Mouse (Mus musculus): Measurements from ENCODE around the gene A630089N07Rik. TPM values are rescaled to one million over a fixed set of nuclear protein-coding genes. Genes with fewer than 3 reads are reported as not detected.

A630089N07Rik gene
- polyA plus RNA-seq, 1 experiment from 2014 or later = 2.3 TPM

DNA sequence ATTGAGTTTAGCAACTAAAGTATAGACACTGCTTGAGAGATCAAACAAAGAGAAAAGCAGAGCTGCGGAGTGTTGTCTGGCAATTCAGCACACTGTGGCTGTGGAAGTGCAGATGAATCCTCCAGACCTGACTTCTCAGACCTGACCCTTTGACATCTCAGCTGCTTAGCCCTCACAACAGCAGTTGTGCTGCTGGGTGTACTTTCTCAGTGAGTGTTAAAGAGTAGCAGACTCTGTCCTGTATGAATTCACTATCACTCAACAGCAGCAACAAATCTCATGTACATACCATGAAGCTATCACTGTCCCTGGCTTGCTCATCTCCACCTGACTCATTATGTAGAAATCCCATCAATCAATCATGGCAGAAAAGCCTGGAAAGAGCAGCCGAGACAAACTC is 126.2 kb downstream of the A630089N07Rik start:
- H3K4me3 ChIP-seq (ENCODE audit: low read depth, low read length) = no peak overlapping the region
- H3K4me1 ChIP-seq (replicated peaks; ENCODE audit: control insufficient read depth, insufficient read depth, low read length) = peaks cover 10% of the 10 kb centered on the region; the same call in 1 of the 2 replicates
- H3K36me3 ChIP-seq (ENCODE audit: control insufficient read depth, insufficient read depth) = peaks cover 35% of the 10 kb centered on the region
- H3K4me2 ChIP-seq (replicated peaks; ENCODE audit: low read depth) = no peak overlapping the region
- no peak for TF ChIP-seq CTCF (IDR thresholded peaks at IDR 0.05; ENCODE audit: low read depth)
- no peak for ATAC-seq
- H3K27me3 ChIP-seq (replicated peaks; ENCODE audit: control insufficient read depth, insufficient read depth, low read length) = no peaks in the 10 kb centered on the region
- whole genome bisulfite sequencing = 80% methylated on average over 2 of the region's 2 CpGs
- no peak overlapping the region for H3K9ac ChIP-seq (ENCODE audit: low read depth, low read length)
- no peaks in the 10 kb centered on the region for H3K9me3 ChIP-seq (ENCODE audit: control insufficient read depth)
- no peak overlapping the region; the same call in 1 of the 2 replicates for H3K27ac ChIP-seq (ENCODE audit: low read depth, low read length)

DNA sequence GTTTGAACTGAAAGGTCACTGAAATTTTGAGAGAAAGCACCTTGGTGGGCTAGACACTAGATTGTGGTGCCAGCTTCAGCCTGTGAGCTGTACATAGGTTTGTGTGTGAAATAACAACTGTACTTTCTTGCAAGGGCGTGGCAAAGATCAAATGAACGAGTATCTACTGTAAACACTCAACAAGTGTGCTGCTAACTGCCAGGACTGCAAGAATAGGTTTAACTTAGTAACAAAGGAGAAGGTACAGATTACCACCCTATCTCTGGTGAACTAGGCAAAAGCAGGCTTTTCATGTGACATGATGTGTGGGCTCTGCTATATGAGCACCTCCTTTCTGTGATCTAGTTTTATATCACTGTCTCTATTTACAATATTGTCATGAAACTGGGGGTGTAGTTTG is 128.9 kb downstream of the A630089N07Rik start:
- no peak overlapping the region for H3K27ac ChIP-seq (ENCODE audit: low read depth, low read length)
- no peaks in the 10 kb centered on the region for H3K27me3 ChIP-seq (replicated peaks; ENCODE audit: control insufficient read depth, insufficient read depth, low read length)
- H3K4me1 ChIP-seq (replicated peaks; ENCODE audit: control insufficient read depth, insufficient read depth, low read length) = 0 out of 2 replicates have a peak, but pooled peaks cover 3% of the 10 kb centered on the region
- WGBS = 68% methylated on average over 2 of the region's 2 CpGs
- H3K36me3 ChIP-seq (ENCODE audit: control insufficient read depth, insufficient read depth) = peaks cover 54% of the 10 kb centered on the region
- H3K4me2 ChIP-seq (replicated peaks; ENCODE audit: low read depth) = no peak overlapping the region
- H3K9me3 ChIP-seq (ENCODE audit: control insufficient read depth) = no peaks in the 10 kb centered on the region
- H3K4me3 ChIP-seq (ENCODE audit: low read depth, low read length) = no peak overlapping the region
- no peak for TF ChIP-seq CTCF (IDR thresholded peaks at IDR 0.05; ENCODE audit: low read depth)
- no peak overlapping the region for H3K9ac ChIP-seq (ENCODE audit: low read depth, low read length)
- no peak for ATAC-seq

DNA sequence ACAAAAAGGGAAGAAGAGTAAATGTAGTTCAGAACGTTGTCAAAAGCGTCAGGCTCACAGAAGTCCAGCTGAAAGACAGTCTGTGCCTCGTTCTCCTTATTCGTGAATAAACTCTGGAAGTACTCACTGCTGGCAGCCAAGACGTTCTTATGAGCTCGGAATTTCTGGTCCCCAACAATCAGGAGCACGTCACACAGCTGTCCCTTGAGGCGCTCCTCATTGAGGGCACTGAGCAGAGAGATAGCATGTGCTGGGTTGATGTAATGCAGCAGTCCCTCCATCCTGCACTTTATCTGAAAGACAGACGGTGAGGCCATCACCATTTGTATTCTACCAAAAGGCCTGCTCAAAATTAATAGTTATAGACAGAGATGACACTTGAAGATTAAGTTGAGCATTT is 129.4 kb downstream of the A630089N07Rik start:
- H3K4me1 ChIP-seq (replicated peaks; ENCODE audit: control insufficient read depth, insufficient read depth, low read length) = 0 out of 2 replicates have a peak, but pooled peaks cover 3% of the 10 kb centered on the region
- no peak for ATAC-seq
- no peaks in the 10 kb centered on the region for H3K27me3 ChIP-seq (replicated peaks; ENCODE audit: control insufficient read depth, insufficient read depth, low read length)
- H3K36me3 ChIP-seq (ENCODE audit: control insufficient read depth, insufficient read depth) = peaks cover 54% of the 10 kb centered on the region
- H3K9me3 ChIP-seq (ENCODE audit: control insufficient read depth) = no peaks in the 10 kb centered on the region
- TF ChIP-seq CTCF (IDR thresholded peaks at IDR 0.05; ENCODE audit: low read depth) = no peak
- 84% methylated on average over 9 of the region's 9 CpGs for WGBS
- H3K9ac ChIP-seq (ENCODE audit: low read depth, low read length) = no peak overlapping the region
- no peak overlapping the region for H3K4me3 ChIP-seq (ENCODE audit: low read depth, low read length)
- H3K4me2 ChIP-seq (replicated peaks; ENCODE audit: low read depth) = no peak overlapping the region
- H3K27ac ChIP-seq (ENCODE audit: low read depth, low read length) = no peak overlapping the region

DNA sequence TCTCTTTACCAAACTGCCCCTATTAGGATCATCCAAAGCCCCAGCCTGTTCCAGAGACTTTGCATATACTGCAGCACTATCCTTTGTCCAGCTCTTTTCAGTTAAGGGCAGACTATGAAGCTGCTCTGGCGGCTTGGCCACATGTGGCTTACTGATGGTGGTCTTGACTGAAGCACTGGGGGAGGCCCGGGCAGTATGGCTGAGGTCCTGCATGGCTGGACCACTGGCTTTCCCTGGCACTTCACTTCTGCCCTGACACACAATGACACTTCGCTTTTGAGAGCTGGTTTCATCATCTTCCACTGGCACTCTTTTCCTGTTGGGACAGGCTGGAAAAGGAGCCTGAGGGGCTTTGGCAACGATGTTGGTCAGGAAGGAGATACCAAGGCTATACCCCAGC is 129.9 kb downstream of the A630089N07Rik start:
- H3K4me3 ChIP-seq (ENCODE audit: low read depth, low read length) = no peak overlapping the region
- 0 out of 2 replicates have a peak, but pooled peaks cover 3% of the 10 kb centered on the region for H3K4me1 ChIP-seq (replicated peaks; ENCODE audit: control insufficient read depth, insufficient read depth, low read length)
- no peaks in the 10 kb centered on the region for H3K27me3 ChIP-seq (replicated peaks; ENCODE audit: control insufficient read depth, insufficient read depth, low read length)
- peaks cover 54% of the 10 kb centered on the region for H3K36me3 ChIP-seq (ENCODE audit: control insufficient read depth, insufficient read depth)
- H3K27ac ChIP-seq (ENCODE audit: low read depth, low read length) = no peak overlapping the region
- no peak overlapping the region for H3K4me2 ChIP-seq (replicated peaks; ENCODE audit: low read depth)
- no peak for ATAC-seq
- H3K9me3 ChIP-seq (ENCODE audit: control insufficient read depth) = no peaks in the 10 kb centered on the region
- TF ChIP-seq CTCF (IDR thresholded peaks at IDR 0.05; ENCODE audit: low read depth) = no peak
- 91% methylated on average over 4 of the region's 4 CpGs for WGBS
- no peak overlapping the region for H3K9ac ChIP-seq (ENCODE audit: low read depth, low read length)

Other genes with a start within 250 kb of the A630089N07Rik start
- 1.3 and 2.4 TPM in 2 replicates for gene Prdm15, start 230.6 kb downstream of the A630089N07Rik start, polyA plus RNA-seq (2015; fragmentation: Nextera tagmentation; extraction: Ambion mirVana)
- gene C2cd2, start 119.9 kb downstream of the A630089N07Rik start, polyA plus RNA-seq (2015; fragmentation: Nextera tagmentation; extraction: Ambion mirVana) = 12.6 and 12.7 TPM in 2 replicates
- gene Zbtb21, start 119.8 kb downstream of the A630089N07Rik start, polyA plus RNA-seq (2015; fragmentation: Nextera tagmentation; extraction: Ambion mirVana) = 4.1 and 4.2 TPM in 2 replicates
- 22.8 and 30.5 TPM in 2 replicates for gene B230307C23Rik, start 85.1 kb downstream of the A630089N07Rik start, polyA plus RNA-seq (2015; fragmentation: Nextera tagmentation; extraction: Ambion mirVana)

All from intestine, postnatal 0 days (tissue).